Mouse (Mus musculus): ENCODE results near the gene Nek6. TPM values are rescaled to one million over a fixed set of nuclear protein-coding genes. Genes with fewer than 3 reads are reported as not detected.

The Nek6 gene
- total RNA-seq, 2 experiments from 2014 or later, result 46.1 to 47.0 TPM

DNA sequence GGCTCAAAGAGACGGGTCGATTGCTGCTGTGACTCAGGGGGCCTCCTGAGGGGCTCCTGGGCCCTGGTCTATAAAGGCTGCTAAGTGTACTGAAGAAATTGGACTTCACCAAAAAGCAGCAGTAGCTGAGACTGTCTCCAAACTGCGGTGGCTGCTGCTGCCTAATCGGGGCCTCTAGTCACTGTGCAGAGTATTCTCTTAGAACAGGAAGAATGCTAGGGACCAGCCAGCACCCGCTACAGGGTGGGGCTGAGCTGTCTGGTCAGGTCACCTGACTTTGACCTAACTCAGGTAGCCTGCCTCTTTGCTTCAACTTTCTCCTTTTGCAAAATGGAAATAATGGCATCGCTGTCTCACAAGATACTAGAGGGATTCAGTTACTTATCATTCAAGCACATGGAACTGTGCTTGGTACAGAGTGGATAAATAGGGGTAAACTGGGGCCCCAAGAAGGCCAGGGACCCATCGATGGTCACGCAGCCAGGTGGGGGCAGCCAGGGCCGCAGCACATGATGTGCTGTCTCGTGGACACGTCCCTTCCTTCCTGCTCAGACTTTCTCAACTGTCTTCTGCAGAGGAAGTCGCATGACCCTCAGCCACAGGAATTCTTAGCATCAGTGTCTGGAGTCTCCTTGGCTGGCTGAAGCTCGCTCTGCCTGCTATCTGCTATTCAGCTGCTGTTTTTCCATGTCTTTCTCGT, 24.2 kb downstream of the Nek6 start:
- DNase-seq (ENCODE audit: extremely low spot score in 1 of 2, low spot score in 1 of 2), result no peak

DNA sequence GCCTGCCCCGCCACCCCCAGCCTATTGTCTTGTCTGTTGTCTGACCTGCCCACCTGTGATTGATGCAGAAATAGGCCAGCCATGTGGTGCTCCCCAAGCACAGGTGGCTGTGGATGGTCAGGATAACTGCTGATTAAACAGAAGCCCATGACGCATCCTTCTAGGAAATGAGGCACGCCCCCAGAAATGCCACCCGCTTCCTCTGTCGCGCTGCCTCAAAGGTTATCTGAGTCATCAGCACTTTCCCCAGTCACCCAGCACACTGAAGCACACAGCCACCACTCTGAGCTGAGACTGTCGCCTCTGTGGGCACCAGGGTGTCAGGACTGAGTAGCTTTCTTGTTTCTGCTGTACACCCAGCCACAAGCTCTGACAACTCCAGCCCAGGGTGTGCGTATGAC, 24.9 kb downstream of the Nek6 start:
- DNase-seq (ENCODE audit: extremely low spot score in 1 of 2, low spot score in 1 of 2), result no peak

DNA sequence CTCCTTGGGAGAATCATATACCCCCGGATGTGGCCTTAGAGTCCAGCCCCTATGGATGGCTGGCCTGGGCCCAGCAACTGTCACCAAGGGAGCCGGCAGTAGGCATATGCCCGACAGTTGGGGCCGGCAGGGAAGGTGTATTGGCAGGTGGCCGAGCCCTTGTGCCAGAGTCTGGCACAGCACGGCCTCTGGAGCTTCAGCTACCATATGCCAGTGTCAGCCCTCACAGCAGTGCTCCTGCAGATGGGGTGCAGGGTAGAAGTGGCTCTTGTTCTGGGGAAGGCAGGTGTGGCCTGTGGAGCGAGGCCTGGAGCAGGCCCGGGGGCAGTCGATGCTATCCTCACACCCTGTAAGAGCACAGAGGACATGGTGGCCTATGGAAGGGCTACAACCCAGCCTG, 28.2 kb downstream of the Nek6 start:
- DNase-seq (ENCODE audit: extremely low spot score in 1 of 2, low spot score in 1 of 2), result no peak

DNA sequence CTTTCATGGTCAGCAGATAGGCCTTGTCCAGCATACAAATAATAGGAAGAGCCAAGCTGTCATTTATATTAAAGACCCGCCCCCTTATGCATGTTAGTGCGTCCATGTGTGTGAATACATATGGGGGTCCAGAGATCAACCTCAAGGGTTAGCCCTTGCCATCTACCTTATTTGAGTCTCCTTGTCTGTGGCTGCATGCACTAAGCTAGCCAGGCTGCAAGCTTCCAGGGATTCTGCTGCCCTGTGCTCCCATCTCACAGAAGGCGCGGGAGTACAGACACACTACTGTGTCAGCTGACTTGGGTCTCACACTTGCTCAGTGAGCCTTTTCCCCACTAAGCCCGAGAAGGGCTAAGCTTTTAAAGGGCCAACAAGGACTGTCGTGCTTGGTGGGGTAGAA, 29.2 kb downstream of the Nek6 start:
- DNase-seq (ENCODE audit: extremely low spot score in 1 of 2, low spot score in 1 of 2), result no peak

DNA sequence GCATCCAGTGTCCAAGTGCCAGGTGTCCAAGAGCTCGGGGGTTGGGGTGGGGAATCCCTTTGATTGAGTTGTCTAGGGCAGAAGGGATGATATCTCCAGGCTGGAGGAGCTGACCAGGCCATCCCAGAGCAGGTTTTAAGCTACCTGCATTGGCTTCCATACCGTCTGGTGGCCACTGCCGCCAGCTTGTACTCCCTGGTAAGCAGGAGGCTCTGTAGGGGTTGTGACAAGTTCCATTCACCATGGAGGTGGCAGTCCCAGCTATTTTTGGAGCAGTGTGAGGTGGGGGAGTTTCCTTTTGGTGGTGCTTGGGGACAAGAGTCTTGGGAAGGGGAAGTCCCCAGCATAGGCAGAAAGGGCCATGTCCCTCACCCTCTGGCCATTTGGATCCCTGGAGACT, 29.7 kb downstream of the Nek6 start:
- no peak for DNase-seq (ENCODE audit: extremely low spot score in 1 of 2, low spot score in 1 of 2)

DNA sequence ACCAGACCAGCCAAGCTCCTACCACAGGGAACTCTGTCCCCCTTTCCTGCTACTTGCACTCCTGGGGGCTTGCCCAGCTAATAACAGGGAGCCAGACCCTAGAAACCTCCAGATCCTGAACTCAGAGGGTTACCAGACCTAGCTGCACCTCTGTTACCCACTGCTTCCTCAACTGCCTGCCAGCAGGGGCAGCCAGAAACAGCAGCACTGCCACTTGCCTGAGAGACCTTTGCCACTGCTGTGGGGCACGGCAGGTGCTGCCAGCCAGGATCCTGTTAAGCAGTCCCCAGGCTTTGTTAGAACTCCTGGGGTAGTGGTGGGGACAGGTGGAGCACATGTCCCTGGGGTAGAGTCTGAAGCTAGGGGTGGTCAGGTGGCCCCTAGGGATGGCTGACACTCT, 30.1 kb downstream of the Nek6 start:
- DNase-seq (ENCODE audit: extremely low spot score in 1 of 2, low spot score in 1 of 2), result no peak

DNA sequence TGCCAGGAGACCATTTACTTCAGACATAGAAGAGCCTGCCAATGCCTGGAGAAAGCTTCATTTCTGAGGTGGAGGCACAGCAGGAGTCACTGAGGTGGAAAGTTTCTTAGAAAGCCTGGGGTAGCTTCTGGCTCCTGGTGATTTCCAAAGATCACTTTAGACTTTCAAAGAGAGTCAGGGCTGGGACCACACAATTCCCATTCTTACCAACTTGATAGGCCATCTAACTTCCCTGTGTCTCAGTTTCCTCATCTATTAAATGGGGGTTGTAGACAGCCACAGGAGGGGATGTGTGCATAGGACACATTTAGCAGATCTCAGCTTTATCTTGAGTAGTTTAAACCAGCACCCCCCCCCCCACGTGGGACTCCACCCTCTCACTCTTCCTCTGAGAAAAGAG, 30.9 kb downstream of the Nek6 start:
- DNase-seq (ENCODE audit: extremely low spot score in 1 of 2, low spot score in 1 of 2), result no peak

DNA sequence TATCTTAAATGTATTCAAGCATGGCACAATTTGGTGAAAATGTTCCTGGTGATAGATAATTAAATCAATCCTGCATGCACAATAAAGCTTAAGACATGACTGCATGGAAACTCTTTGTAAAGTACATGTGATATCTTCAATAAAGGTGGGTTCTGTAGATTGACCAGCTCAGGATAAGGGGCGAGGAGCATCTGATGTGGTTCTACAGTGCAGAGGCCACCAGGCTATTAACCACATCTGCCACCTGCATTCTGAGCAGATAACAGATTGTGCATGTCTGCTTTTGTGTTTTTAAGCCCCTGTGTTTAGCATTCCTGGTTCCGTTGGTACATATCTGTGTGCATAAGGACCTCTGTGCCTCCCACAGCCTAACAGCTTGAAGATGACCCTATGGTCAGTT, 31.7 kb downstream of the Nek6 start:
- DNase-seq (ENCODE audit: extremely low spot score in 1 of 2, low spot score in 1 of 2), result no peak

DNA sequence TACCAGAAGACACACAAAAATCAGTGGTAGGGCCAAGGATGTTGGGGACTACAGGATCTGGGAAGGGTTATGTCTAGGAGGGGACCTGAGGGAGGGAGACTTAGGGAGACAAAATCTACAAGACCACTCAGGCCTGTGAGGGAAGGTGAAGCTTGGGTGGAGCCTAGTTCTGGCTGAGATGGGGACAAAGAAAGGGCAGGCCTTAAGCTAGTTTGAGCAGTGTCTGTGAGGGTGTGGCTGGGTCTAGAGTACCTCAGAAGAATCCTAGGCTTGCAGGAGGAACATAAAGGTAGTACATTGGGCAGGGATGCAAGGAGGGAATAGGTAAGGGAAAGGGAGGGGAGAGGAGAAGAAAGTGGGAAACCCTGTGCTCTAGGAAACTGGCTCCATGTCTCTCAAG, 32.9 kb downstream of the Nek6 start:
- DNase-seq (ENCODE audit: extremely low spot score in 1 of 2, low spot score in 1 of 2), result no peak

DNA sequence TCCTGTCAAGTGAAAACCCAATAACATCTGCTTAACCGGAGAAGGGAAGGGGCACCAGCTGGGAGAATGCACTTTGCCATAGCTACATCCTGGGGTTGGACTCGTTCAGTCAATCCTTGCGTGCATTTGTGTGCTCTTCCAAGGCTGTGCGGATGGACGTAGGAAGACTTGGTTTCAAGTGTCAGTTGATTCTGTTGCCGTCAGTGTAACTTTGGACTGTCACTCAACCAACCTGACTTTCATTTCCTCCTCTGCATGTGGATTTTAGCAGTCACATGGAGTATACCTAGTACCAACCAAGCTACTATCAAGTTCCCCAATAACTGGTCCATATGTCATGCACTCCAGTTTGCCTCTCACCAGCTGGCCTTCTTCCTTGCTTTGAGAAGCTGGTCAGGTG, 33.5 kb downstream of the Nek6 start:
- no peak for DNase-seq (ENCODE audit: extremely low spot score in 1 of 2, low spot score in 1 of 2)

DNA sequence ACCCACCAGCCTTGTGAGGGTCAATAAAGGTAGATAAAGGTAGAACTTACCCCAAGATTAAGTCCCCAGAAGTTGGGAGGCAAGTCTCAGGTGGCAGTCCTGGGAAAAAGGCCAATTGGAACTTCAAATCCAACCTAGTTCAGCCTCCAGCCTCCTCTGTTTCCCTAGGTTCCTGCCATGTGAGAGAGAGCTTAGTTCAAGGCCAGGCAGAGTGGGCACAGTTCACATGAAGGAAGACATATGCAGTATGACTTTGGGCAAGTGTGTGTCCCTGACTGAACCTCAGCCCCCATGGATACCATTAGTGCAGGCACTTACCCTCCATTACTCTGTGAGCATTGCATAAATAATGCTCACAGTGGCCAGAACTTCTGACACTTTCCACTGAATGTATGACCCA, 34.3 kb downstream of the Nek6 start:
- DNase-seq (ENCODE audit: extremely low spot score in 1 of 2, low spot score in 1 of 2), result no peak

DNA sequence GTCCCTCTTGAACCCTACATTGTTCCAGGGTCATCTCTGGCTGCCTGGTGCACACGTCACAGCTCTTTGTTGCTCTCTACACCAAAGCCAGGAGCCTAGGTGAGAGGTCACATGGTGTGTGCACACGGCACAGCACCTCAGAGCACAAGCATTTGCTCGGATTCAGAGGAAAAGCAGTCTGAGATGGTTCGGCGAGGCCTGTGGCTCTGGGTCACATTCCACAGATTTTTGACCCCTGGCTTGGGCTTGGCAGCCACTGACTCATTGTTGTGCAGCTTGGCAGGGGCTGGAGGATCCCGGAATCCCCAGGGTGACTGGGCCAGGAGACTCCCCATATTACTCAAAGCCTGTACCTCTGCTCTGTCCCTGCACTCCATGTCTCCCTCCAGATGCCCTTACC, 34.8 kb downstream of the Nek6 start:
- DNase-seq (ENCODE audit: extremely low spot score in 1 of 2, low spot score in 1 of 2), result no peak

DNA sequence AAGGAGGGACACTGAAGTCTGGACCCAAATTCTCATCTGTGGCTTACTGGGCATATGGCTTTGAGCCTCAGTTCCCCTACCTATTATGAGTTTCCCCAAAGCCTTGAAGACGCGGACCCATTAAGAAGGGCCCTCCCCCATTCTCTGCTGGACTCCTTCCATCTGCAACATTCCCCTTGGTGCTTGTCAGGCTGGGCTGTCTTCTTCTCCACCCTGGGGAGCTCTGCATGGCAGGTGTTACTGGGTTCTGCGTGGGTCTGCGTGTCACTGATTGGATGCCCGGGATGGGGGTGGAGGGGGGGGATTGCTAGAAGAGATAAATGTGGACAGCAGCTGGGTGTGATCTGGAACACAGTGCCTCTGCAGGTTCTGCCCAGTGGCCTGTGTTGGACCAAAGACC, 35.3 kb downstream of the Nek6 start:
- no peak for DNase-seq (ENCODE audit: extremely low spot score in 1 of 2, low spot score in 1 of 2)

DNA sequence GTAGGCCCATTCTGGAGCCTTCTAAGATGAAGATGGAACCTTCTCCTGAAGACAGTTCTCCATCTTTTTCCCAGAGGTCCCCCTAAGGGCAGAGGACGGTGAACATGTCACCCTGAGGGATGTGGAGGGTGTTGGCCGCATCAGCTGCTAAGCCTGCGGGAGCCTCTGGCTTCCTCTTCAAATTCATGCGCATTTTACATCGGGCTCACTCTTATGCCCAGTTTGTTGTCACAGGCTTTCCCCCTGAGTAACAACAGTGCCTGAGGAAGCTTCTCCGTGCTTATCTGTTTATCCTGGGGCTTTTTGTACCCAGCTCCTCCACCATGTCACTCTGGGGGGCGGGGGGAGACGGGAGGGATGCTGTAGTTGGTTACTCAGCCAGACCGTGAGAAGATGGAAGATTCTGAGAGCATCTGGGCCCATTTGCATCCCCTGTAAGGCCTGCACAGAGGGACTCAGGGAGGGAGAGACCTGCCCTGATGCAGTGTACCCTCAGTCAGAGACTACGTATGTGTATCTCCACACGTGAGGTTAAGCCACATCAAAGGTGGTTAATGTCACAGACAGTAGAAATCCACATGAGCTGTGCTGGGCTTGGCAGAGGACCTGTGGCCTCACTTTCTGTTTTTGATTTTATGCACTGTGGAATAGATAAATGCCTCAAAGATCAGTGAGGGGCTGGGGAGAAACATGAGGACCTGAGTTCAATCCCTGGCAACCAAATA, 36.5 kb downstream of the Nek6 start:
- DNase-seq (ENCODE audit: extremely low spot score in 1 of 2, low spot score in 1 of 2), result no peak

DNA sequence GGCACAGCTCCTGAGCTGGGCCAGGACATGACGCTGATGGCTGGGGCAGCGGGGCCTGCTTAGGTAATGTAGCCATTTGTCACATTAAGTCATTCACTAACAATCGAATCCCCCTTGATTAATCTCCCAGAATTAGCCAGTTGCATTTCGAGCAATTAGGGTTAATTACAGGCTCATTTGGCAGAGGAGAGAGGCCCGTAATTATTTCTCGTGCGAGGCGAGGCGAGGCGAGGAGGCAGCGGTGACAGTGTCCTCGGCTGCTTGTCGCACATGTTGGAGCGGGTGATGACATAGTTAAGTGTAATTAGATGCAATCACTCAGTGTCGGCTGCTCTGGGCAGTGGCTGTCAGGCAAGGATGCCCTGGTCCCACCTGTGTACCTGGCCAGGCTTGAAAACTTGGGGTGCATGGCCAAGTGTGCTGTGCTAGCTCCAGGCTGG, 40.6 kb downstream of the Nek6 start:
- no peak for DNase-seq (ENCODE audit: extremely low spot score in 1 of 2, low spot score in 1 of 2)

DNA sequence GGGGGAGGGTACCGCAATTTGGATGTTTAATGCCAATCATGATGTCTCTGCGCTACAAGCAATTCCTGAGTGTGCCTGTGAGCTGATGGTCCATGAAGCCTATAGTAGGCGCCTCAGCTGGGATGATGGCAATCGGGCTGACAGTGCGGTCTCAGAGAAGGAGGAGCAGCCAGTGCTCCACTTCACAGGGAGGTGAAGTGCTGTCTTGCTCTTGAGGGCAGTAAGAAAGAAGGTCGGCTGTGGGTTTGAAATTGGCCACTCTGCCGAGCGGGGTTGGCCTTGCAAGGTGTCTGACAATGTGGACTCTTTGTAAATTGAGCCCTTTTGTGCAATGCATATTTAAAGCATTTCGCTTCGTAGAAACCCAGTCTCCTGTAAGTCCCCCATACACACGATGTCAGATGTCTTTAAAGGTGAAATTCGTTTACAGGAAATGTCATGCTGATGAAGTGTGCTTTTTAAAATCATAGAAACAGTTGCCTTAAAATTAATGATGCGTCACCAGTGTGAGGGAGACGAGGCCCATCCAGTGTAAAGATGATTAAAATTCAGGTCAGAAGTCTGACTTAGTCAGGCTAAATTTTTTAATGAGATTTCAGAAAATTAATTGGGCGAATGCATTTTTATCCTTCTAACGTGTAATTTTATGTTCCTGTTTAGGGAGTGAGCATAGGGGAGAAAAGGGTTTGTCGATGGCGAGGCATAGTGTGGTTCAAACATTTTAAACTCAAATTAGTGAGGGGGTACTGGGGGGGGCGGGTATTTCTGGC, 43.0 kb downstream of the Nek6 start:
- no peak for DNase-seq (ENCODE audit: extremely low spot score in 1 of 2, low spot score in 1 of 2)

DNA sequence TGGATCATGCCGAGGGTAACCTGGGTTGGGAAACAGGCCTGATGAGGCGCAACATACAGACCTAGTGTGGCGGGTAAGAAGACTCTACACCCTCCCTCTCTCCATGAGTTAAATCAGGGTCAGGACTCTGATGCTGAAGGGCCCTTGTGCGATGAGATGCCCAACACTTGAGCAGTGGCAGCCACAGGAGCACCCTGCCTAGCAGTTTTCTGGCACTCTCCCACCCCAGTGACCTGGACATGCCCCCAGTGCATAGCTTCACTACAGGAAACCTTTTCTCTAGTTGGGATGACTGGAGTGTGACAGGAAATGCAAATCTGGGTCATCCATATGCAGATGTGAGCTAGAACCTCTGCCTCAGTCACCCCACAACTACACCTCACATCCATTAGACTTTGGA, 44.2 kb downstream of the Nek6 start:
- DNase-seq (ENCODE audit: extremely low spot score in 1 of 2, low spot score in 1 of 2), result no peak

DNA sequence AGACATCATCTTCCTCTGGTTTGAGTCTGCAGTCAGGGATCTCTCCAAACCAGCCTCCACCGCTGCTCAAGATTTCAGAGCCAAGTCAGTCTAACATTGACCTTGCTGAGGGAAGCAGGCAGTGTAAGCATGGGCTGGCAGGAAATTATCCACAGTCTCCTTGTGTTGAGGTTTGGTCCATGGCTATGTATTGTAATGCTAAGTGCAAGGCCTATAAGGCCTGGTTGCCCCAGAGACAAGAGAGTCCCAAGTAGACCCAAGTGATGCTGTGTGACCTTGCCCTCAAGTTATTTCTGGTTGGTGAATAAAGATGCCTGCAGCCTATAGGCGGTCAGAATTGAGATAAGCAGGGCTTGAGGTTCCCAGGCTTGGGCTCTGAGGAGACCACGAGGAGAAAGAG, 45.3 kb downstream of the Nek6 start:
- DNase-seq (ENCODE audit: extremely low spot score in 1 of 2, low spot score in 1 of 2), result no peak

DNA sequence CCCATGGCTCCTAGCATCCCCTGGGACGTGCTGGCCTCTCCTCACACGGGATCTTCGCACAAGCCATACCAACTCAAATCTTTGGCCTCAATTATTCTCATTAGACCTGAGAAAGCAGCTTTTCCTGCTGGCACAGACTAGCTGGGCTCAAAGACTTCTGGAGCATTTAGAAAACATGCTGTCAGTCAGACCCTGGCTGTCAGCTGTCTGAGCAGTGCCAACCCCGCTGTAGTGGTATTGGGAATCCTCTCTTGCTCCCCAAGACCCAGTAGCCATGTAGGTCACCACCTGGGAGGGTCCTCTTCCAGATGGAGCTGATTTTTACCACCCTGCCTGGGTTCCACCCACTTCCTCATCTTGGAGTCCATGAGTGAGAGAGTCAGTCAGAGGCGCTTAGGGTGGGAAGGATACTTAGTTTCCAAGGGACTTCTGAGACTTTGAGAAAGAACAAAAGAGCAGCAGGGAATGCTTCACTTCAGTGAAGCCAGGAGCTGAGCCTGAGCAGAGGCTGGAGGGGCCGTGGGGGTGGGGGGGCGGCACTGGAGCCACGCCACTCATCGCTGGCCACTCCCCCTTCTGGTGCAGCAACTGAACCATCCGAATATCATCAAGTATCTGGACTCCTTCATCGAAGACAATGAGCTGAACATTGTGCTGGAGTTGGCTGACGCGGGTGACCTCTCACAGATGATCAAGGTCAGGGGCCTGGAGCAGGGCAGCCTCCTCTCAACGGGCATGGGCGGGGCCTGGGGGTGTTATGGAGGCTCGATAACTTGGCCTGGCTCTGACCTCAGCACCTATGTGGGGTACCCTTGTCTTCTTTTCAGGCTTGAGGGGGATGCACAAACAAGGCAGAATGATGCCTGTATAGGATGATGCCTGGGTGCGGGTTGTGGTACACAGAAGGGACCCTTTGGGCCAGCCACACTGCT, 49.1 kb downstream of the Nek6 start:
- no peak for DNase-seq (ENCODE audit: extremely low spot score in 1 of 2, low spot score in 1 of 2)

DNA sequence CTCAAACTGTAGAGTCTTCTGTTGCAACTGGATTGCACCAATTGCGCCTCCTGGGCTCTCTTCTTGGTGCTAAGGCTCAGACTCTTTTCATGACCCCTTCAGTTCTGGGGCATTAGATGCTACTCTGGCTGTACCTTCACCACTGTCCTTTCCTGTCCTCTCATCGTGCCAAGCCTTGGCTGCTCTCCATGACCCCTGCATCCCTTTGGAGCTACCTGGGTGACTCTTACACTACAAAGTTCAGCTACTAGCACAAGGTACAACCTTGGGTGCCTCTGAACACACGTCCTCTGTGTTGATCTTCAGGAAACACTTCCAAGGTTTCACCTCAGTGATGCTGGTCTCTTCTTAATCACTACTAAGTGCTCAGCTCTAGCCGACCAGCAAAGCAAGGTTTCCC, 51.2 kb downstream of the Nek6 start:
- DNase-seq (ENCODE audit: extremely low spot score in 1 of 2, low spot score in 1 of 2), result no peak

Data from layer of hippocampus, postnatal 25 days (tissue).